Mouse (Mus musculus) neural tube, embryonic 15.5 days (tissue): Measurements from ENCODE around the gene Abhd17c. TPM values are rescaled to one million over a fixed set of nuclear protein-coding genes. Genes with fewer than 3 reads are reported as not detected.

Experiments
- ATAC-seq: fragments of 200-750 bp; cut with Nextera tagmentation; 2 replicates; pipeline ENCODE4 v1.8.0; 2017; ENCODE audit warnings: mild to moderate bottlenecking, moderate TSS enrichment, moderate library complexity; ENCODE audit not compliant: low FRiP score
- H3K27ac ChIP-seq: fragments of 300-500 bp; sonication (generic); replicated peaks from 2 replicates; pipeline ENCODE4 v1.5.1; 2015; ENCODE audit warnings: mild to moderate bottlenecking, inconsistent platforms
- H3K27me3 ChIP-seq: fragments of 300-500 bp; sonication (generic); replicated peaks from 2 replicates; pipeline ENCODE4 v1.6.1; 2015; ENCODE audit warnings: inconsistent platforms
- H3K36me3 ChIP-seq: fragments of 300-500 bp; sonication (generic); 2 replicates; pipeline ENCODE4 v1.6.1; 2015; ENCODE audit warnings: inconsistent platforms
- H3K4me1 ChIP-seq: fragments of 300-500 bp; sonication (generic); 2 replicates; pipeline ENCODE4 v1.6.1; 2015; ENCODE audit warnings: inconsistent platforms
- H3K4me2 ChIP-seq: fragments of 300-500 bp; sonication (generic); 2 replicates; pipeline ENCODE4 v1.6.1; 2015; ENCODE audit warnings: inconsistent platforms, mild to moderate bottlenecking, moderate library complexity
- H3K4me3 ChIP-seq: fragments of 300-500 bp; sonication (generic); replicated peaks from 2 replicates; pipeline ENCODE4 v1.5.1; 2015; ENCODE audit warnings: mild to moderate bottlenecking, inconsistent platforms
- H3K9ac ChIP-seq: fragments of 300-500 bp; sonication (generic); replicated peaks from 2 replicates; pipeline ENCODE4 v1.6.1; 2015; ENCODE audit warnings: mild to moderate bottlenecking, inconsistent platforms
- H3K9me3 ChIP-seq: fragments of 300-500 bp; sonication (generic); replicated peaks from 2 replicates; pipeline ENCODE4 v1.6.1; 2016; ENCODE audit warnings: inconsistent platforms
- WGBS: fragments of 180-500 bp; shearing (Covaris S2); methylation state at CpG from one replicate; pipeline ENCODE4 v1.1.7; 2015; ENCODE audit warnings: mixed read lengths; 5-methylcytosine and 5-hydroxymethylcytosine counted together
- polyA plus RNA-seq: library from polyadenylated mRNA; unstranded; fragments of >200 nt; fragmentation: Nextera tagmentation; extraction: Ambion mirVana; gene quantifications from 2 replicates; pipeline ENCODE4 v1.2.1, GENCODE M21; 2015

Abhd17c gene
- polyA plus RNA-seq, 1 experiment from 2014 or later: 71.7 TPM

DNA sequence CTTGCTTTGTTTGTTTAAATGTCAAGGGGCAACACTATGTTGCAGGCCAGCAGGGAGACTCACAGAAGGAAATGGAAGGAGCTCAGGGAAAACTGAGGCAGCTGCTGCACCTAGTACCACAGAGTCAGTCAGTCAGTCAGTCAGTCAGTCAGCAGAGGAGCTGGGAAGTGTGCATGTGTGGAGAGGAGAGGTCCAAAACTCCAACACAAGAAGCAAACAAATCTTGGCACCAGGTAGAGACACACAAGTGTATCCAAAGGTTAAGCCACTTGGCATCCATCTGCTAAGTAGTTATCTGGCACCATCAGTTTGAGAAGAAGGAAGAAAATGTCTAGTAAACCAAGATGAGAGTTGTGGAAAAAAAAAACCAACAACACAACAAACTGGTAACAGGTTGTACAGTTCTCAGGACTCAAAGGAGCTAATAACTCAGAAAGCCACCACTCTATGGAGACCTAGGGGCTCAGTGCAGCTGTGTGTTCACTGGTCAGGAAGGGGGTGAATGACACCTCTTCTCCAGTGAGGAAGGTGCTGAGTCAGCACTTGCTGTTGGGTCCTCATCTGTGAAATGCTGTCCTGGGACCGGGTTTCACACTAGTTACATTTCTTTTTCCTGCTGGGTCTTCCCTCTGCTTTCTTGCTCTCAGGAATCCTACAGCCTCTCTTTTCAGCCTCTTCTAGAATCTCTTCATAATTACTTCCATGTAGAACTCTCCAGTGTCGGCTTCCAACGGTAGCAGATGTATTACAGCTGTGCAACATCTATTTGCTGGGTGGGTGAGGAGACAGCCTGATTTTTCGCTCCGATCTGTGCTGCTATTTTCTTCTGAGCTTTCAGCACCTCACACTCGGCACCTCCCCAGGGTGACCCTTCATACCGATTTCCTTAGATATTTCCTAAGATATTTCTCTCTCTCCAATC is 34.8 kb downstream of the Abhd17c start:
- Histone ChIP-seq H3K9ac (no peak overlapping the region), H3K4me1 (peaks cover 68% of the 10 kb centered on the region)
- 76% methylated on average over 7 of the region's 7 CpGs for WGBS

GRCm38 (mm10) chr7:84115385-84115784 is 36.3 kb downstream of the Abhd17c start:
- Histone ChIP-seq H3K4me2 (no peak overlapping the region), H3K4me1 (peaks cover 70% of the 10 kb centered on the region), H3K9me3 (no peaks in the 10 kb centered on the region), H3K9ac (no peak overlapping the region), H3K27ac (no peak overlapping the region), H3K4me3 (no peak overlapping the region), H3K36me3 (peaks cover 6% of the 10 kb centered on the region; the same call in 1 of the 2 replicates), H3K27me3 (no peaks in the 10 kb centered on the region)
- 76% methylated on average over 2 of the region's 2 CpGs for WGBS
- no peak for ATAC-seq

More for the DNA sequence above, 34.8 kb downstream of the Abhd17c start:
- peaks cover 6% of the 10 kb centered on the region; the same call in 1 of the 2 replicates for H3K36me3 ChIP-seq
- no peak overlapping the region for H3K4me2 ChIP-seq
- no peaks in the 10 kb centered on the region for H3K27me3 ChIP-seq
- ATAC-seq: no peak
- H3K9me3 ChIP-seq: no peaks in the 10 kb centered on the region
- no peak overlapping the region for H3K27ac ChIP-seq
- H3K4me3 ChIP-seq: no peak overlapping the region

DNA sequence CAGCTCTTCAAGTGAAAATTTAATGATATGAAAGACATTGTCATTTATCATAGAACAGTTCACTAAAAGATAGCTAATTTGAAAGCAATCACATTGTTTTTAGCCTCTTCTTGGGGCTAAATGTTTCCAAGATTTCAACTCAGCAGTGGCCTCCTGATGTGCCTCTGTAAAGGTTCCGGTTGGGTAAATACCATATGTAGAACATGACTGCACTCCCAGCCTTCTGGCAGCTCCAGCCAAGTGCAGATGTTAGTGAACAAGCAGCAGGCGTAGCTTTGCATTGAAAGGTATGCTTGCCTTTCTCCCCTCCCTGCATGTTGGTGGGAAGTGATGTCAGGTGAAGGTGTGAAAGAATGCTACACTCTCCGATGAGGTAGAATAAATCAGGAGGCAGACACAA is 36.9 kb downstream of the Abhd17c start:
- ATAC-seq: no peak
- Histone ChIP-seq H3K9me3 (no peaks in the 10 kb centered on the region), H3K4me1 (peaks cover 64% of the 10 kb centered on the region), H3K4me3 (no peak overlapping the region), H3K27me3 (no peaks in the 10 kb centered on the region), H3K4me2 (no peak overlapping the region), H3K36me3 (peaks cover 12% of the 10 kb centered on the region), H3K27ac (no peak overlapping the region), H3K9ac (no peak overlapping the region)
- WGBS: 80% methylated on average over 3 of the region's 3 CpGs

GRCm38 (mm10) chr7:84113035-84113390 is 38.7 kb downstream of the Abhd17c start:
- H3K9me3 ChIP-seq: no peaks in the 10 kb centered on the region
- 38% methylated on average over 8 of the region's 8 CpGs for WGBS
- peaks cover 16% of the 10 kb centered on the region for H3K36me3 ChIP-seq
- peaks cover 53% of the 10 kb centered on the region for H3K4me1 ChIP-seq
- no peak overlapping the region for H3K4me2 ChIP-seq
- H3K27me3 ChIP-seq: no peaks in the 10 kb centered on the region
- H3K9ac ChIP-seq: no peak overlapping the region
- H3K4me3 ChIP-seq: no peak overlapping the region
- peak; percentile 54; the same call in 1 of the 2 replicates for ATAC-seq
- peak overlapping the region; percentile 61 for H3K27ac ChIP-seq

DNA sequence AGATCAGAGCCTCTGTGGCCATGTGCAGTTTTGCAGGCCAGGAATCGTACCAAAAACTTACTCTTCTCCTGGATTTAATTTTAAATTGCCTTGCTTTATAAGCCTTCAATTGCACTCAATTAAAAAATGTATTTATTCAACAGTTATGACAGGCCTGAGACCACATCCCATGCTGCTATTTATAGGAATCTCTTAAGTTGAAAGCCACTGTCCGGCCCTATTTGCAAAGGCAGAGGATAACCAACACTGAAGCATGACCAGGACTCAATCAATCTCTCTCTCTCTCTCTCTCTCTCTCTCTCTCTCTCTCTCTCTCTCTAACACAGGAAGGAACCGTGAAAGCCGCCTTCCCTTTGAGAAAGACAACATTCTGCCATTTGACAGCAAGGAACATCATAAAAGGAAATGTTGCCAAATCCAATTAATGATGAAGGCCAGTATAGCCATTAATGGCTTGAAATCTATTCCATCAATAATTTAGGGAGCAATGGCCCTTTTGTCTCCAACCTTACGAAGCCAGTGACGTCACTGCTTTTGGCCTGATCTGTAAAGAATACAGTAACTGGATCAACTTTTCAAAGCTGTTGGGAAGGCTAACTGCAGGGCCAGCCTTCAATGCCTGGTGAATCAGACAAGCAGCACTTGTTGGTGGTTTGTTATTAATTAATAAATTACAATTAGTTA is 39.2 kb downstream of the Abhd17c start:
- WGBS: 35% methylated on average over 6 of the region's 6 CpGs

GRCm38 (mm10) chr7:84111716-84112350 is 39.9 kb downstream of the Abhd17c start:
- no peak for ATAC-seq
- peaks cover 42% of the 10 kb centered on the region for H3K4me1 ChIP-seq

More for the DNA sequence above, 39.2 kb downstream of the Abhd17c start:
- no peaks in the 10 kb centered on the region for H3K27me3 ChIP-seq
- no peak overlapping the region for H3K4me3 ChIP-seq
- H3K27ac ChIP-seq: peak overlapping the region; percentile 61
- peaks cover 49% of the 10 kb centered on the region for H3K4me1 ChIP-seq
- ATAC-seq: no peak
- H3K36me3 ChIP-seq: peaks cover 19% of the 10 kb centered on the region
- H3K9ac ChIP-seq: 0 out of 2 replicates have a peak overlapping the region, but pooled peaks have one; percentile 3
- H3K4me2 ChIP-seq: no peak overlapping the region
- H3K9me3 ChIP-seq: no peaks in the 10 kb centered on the region

GRCm38 (mm10) chr7:84106942-84107341 is 44.8 kb downstream of the Abhd17c start:
- WGBS: 96% methylated on average over 1 of the region's 1 CpGs

More at GRCm38 (mm10) chr7:84111716-84112350, 39.9 kb downstream of the Abhd17c start:
- Histone ChIP-seq H3K27ac (peak overlapping the region; percentile 61), H3K4me2 (no peak overlapping the region), H3K4me3 (no peak overlapping the region), H3K9me3 (no peaks in the 10 kb centered on the region), H3K27me3 (no peaks in the 10 kb centered on the region), H3K36me3 (peaks cover 19% of the 10 kb centered on the region), H3K9ac (0 out of 2 replicates have a peak overlapping the region, but pooled peaks have one; percentile 3)
- WGBS: 39% methylated on average over 10 of the region's 10 CpGs

DNA sequence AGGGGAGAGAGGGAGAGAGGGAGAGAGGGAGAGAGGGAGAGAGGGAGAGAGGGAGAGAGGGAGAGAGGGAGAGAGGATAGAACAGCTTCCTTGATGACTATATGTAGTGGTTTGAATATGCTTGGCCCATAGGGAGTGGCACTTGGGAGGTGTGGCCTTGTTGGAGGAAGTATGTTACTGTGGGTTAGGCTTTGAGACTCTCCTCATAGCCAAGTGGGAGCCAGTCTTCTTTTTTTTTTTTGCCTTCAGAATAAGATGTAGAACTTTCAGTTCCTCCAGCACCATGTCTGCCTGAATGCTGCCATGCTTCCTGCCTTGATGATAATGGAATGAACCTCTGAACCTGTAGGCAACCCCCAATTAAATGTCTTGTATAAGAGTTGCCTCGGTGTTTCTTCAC is 49.1 kb downstream of the Abhd17c start:
- no peak for ATAC-seq
- Histone ChIP-seq H3K4me3 (no peak overlapping the region), H3K36me3 (no peaks in the 10 kb centered on the region), H3K9me3 (no peaks in the 10 kb centered on the region), H3K4me1 (no peaks in the 10 kb centered on the region), H3K4me2 (no peak overlapping the region), H3K27me3 (no peaks in the 10 kb centered on the region), H3K27ac (no peak overlapping the region), H3K9ac (no peak overlapping the region)
- 90% methylated on average over 1 of the region's 1 CpGs for WGBS

More at GRCm38 (mm10) chr7:84106942-84107341, 44.8 kb downstream of the Abhd17c start:
- Histone ChIP-seq H3K27ac (no peak overlapping the region), H3K4me3 (no peak overlapping the region), H3K27me3 (no peaks in the 10 kb centered on the region), H3K4me1 (peaks cover 7% of the 10 kb centered on the region), H3K4me2 (no peak overlapping the region), H3K36me3 (peaks cover 14% of the 10 kb centered on the region), H3K9ac (no peak overlapping the region), H3K9me3 (no peaks in the 10 kb centered on the region)
- ATAC-seq: no peak

DNA sequence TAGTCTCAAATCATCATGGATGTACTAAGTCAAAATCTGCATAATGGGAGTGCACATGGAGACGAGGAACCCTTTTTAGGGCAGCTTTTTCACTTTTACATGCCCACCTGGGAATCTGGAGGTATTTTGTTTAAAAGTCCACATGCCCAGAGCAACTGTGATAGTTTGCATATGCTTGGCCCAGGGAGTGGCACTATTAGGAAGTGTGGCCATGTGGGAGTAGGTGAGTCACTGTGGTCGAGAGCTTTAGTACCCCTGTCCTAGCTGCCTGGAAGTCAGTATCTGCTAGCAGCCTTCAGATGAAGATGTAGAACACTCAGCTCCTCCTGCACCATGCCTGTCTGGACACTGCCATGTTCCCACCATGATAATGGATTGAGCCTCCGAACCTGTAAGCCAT is 51.0 kb downstream of the Abhd17c start:
- Histone ChIP-seq H3K4me1 (peaks cover 4% of the 10 kb centered on the region; the same call in 1 of the 2 replicates), H3K27me3 (no peaks in the 10 kb centered on the region), H3K36me3 (no peaks in the 10 kb centered on the region), H3K4me2 (no peak overlapping the region), H3K9ac (no peak overlapping the region), H3K4me3 (no peak overlapping the region), H3K27ac (no peak overlapping the region), H3K9me3 (no peaks in the 10 kb centered on the region)
- 86% methylated on average over 3 of the region's 3 CpGs for WGBS
- ATAC-seq: no peak

DNA sequence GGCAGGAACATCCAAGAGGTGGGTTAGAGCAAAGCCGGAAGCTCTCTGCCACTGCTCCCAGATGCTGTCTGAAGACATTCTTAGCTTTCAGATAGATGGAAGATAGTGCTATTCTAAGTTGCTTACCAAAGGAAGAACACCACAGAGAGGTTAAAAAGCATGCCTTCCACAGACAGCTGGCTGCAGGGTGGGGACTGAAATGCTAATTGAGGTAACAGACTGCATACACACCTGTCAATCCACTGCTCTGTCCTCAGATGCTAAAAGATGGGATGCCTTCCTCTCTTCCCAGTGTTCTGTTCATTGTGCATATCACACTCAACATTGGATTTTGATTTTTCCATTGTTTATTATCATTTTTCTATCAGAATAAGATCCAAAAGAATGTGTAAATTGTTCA is 53.6 kb downstream of the Abhd17c start:
- H3K9ac ChIP-seq: no peak overlapping the region
- WGBS: 92% methylated on average over 1 of the region's 1 CpGs
- ATAC-seq: no peak
- no peak overlapping the region for H3K4me2 ChIP-seq
- no peak overlapping the region for H3K4me3 ChIP-seq
- H3K27ac ChIP-seq: no peak overlapping the region
- peaks cover 4% of the 10 kb centered on the region; the same call in 1 of the 2 replicates for H3K4me1 ChIP-seq
- no peaks in the 10 kb centered on the region for H3K36me3 ChIP-seq
- no peaks in the 10 kb centered on the region for H3K27me3 ChIP-seq
- H3K9me3 ChIP-seq: no peaks in the 10 kb centered on the region

GRCm38 (mm10) chr7:84096501-84096900 is 55.2 kb downstream of the Abhd17c start:
- H3K4me3 ChIP-seq: no peak overlapping the region
- peaks cover 4% of the 10 kb centered on the region; the same call in 1 of the 2 replicates for H3K4me1 ChIP-seq
- H3K36me3 ChIP-seq: no peaks in the 10 kb centered on the region
- WGBS: 61% methylated on average over 6 of the region's 6 CpGs
- no peaks in the 10 kb centered on the region for H3K27me3 ChIP-seq
- H3K4me2 ChIP-seq: no peak overlapping the region
- H3K9ac ChIP-seq: no peak overlapping the region
- ATAC-seq: no peak
- H3K27ac ChIP-seq: no peak overlapping the region
- H3K9me3 ChIP-seq: no peaks in the 10 kb centered on the region
